Mouse (Mus musculus) MEL (cell line): ENCODE measurements around the gene Bud31. TPM values are rescaled to one million over a fixed set of nuclear protein-coding genes. Genes with fewer than 3 reads are reported as not detected.

Source experiments
- DNase-seq: peaks from one replicate; pipeline ENCODE4 v3.0.0; 2011; ENCODE audit warnings: low read depth, low spot score
- H3K27ac ChIP-seq: 2 replicates; pipeline ENCODE4 v1.5.1; 2012; ENCODE audit warnings: low read depth, mild to moderate bottlenecking, control low read depth, low read length, moderate library complexity; ENCODE audit not compliant: control insufficient read depth
- H3K27me3 ChIP-seq, 2 experiments: fragments of 150-350 bp in 1 of 2; sonication (generic) in 1 of 2; 2 replicates each; pipeline ENCODE4 v1.6.1; 2012; ENCODE audit warnings: low read length in 2 of 2, mild to moderate bottlenecking in 2 of 2, improper control_type of control experiment in 1 of 2, moderate library complexity in 1 of 2; ENCODE audit not compliant: insufficient read depth in 2 of 2, control insufficient read depth in 1 of 2
- H3K36me3 ChIP-seq, 2 experiments: 2 replicates each; pipeline ENCODE4 v1.6.1; 2012 to 2014; ENCODE audit warnings: low read length in 2 of 2, improper control_type of control experiment in 1 of 2, inconsistent platforms in 1 of 2, mild to moderate bottlenecking in 1 of 2; ENCODE audit not compliant: insufficient read depth in 2 of 2, control insufficient read depth in 1 of 2
- H3K4me1 ChIP-seq, 2 experiments: fragments of 150-350 bp in 1 of 2; sonication (generic) in 1 of 2; 2 replicates each; pipeline ENCODE4 v1.6.1; 2012; ENCODE audit warnings: low read length in 2 of 2, improper control_type of control experiment in 1 of 2, mild to moderate bottlenecking in 1 of 2; ENCODE audit not compliant: insufficient read depth in 2 of 2, control insufficient read depth in 1 of 2
- H3K4me3 ChIP-seq, 2 experiments: fragments of 150-350 bp in 1 of 2; sonication (generic) in 1 of 2; 2 replicates each; pipeline ENCODE4 v1.5.1; 2012; ENCODE audit warnings: low read depth in 2 of 2, low read length in 2 of 2, mild to moderate bottlenecking in 2 of 2, moderate library complexity in 2 of 2, control low read depth in 1 of 2, improper control_type of control experiment in 1 of 2; ENCODE audit not compliant: control insufficient read depth in 1 of 2, insufficient read depth in 1 of 2
- H3K79me2 ChIP-seq: 2 replicates; pipeline ENCODE4 v1.6.1; 2012; ENCODE audit warnings: mild to moderate bottlenecking, low read length, moderate library complexity; ENCODE audit not compliant: control insufficient read depth, poor library complexity, insufficient read depth
- H3K9ac ChIP-seq: 2 replicates; pipeline ENCODE4 v1.6.1; 2012; ENCODE audit warnings: low read depth, mild to moderate bottlenecking, control low read depth, low read length, moderate library complexity; ENCODE audit not compliant: control insufficient read depth, poor library complexity, severe bottlenecking
- H3K9me3 ChIP-seq: fragments of 150-350 bp; sonication (generic); replicated peaks from 2 replicates; pipeline ENCODE4 v1.6.1; 2012; ENCODE audit warnings: mild to moderate bottlenecking, low read length, improper control_type of control experiment, moderate library complexity; ENCODE audit not compliant: insufficient read depth
- BHLHE40 ChIP-seq: IDR thresholded peaks from 2 replicates; pipeline ENCODE4 v1.6.1; 2012; ENCODE audit warnings: low read depth, mild to moderate bottlenecking, inconsistent platforms, low read length, improper control_type of control experiment, borderline replicate concordance
- CHD2 ChIP-seq: IDR thresholded peaks from 2 replicates; pipeline ENCODE4 v1.6.1; 2011; ENCODE audit warnings: low read length, improper control_type of control experiment
- CTCF ChIP-seq, 3 experiments: IDR thresholded peaks in 2 of 3; conservative IDR thresholded peaks in 1 of 3; 2 replicates each; pipeline ENCODE4 v1.5.1; 2011 to 2012; ENCODE audit warnings: low read length in 3 of 3, low read depth in 2 of 3, mild to moderate bottlenecking in 2 of 3, improper control_type of control experiment in 1 of 3, inconsistent platforms in 1 of 3, mixed read lengths in 1 of 3, moderate library complexity in 1 of 3; ENCODE audit not compliant: control insufficient read depth in 1 of 3, insufficient read depth in 1 of 3, poor library complexity in 1 of 3, severe bottlenecking in 1 of 3
- E2F4 ChIP-seq: IDR thresholded peaks from 2 replicates; pipeline ENCODE4 v1.6.1; 2011; ENCODE audit warnings: low read depth, low read length, improper control_type of control experiment, borderline replicate concordance
- EP300 ChIP-seq, 2 experiments: IDR thresholded peaks; 2 replicates each; pipeline ENCODE4 v1.6.1; 2011; ENCODE audit warnings: improper control_type of control experiment in 2 of 2, low read length in 2 of 2, low read depth in 1 of 2, mild to moderate bottlenecking in 1 of 2
- ETS1 ChIP-seq: IDR thresholded peaks from 2 replicates; pipeline ENCODE4 v1.6.1; 2012; ENCODE audit warnings: low read depth, mild to moderate bottlenecking, inconsistent platforms, low read length, improper control_type of control experiment, moderate library complexity
- GABPA ChIP-seq: IDR thresholded peaks from 2 replicates; pipeline ENCODE4 v1.6.1; 2012; ENCODE audit warnings: low read depth, mild to moderate bottlenecking, inconsistent platforms, low read length, improper control_type of control experiment, moderate library complexity
- HCFC1 ChIP-seq: IDR thresholded peaks from 2 replicates; pipeline ENCODE4 v1.6.1; 2012; ENCODE audit warnings: low read depth, mild to moderate bottlenecking, inconsistent platforms, low read length, improper control_type of control experiment, moderate library complexity
- JUND ChIP-seq: IDR thresholded peaks from 2 replicates; pipeline ENCODE4 v1.6.1; 2011; ENCODE audit warnings: low read depth, mild to moderate bottlenecking, improper control_type of control experiment, low read length
- KAT2A ChIP-seq: conservative IDR thresholded peaks from 2 replicates; pipeline ENCODE4 v1.6.1; 2012; ENCODE audit warnings: low read depth, low read length, improper control_type of control experiment, inconsistent platforms
- MAFK ChIP-seq: IDR thresholded peaks from 2 replicates; pipeline ENCODE4 v1.6.1; 2011; ENCODE audit warnings: low read depth, mild to moderate bottlenecking, low read length, improper control_type of control experiment, borderline replicate concordance
- MAX ChIP-seq: IDR thresholded peaks from 2 replicates; pipeline ENCODE4 v1.6.1; 2011; ENCODE audit warnings: low read length, improper control_type of control experiment
- MAZ ChIP-seq: IDR thresholded peaks from 2 replicates; pipeline ENCODE4 v1.6.1; 2012; ENCODE audit warnings: low read depth, mild to moderate bottlenecking, inconsistent platforms, low read length, improper control_type of control experiment
- MEF2A ChIP-seq: IDR thresholded peaks from 2 replicates; pipeline ENCODE4 v1.6.1; 2014; ENCODE audit warnings: low read depth, mild to moderate bottlenecking, inconsistent platforms, low read length, improper control_type of control experiment; ENCODE audit not compliant: poor library complexity, insufficient replicate concordance, severe bottlenecking; ENCODE audit errors: extremely low read depth
- MXI1 ChIP-seq: IDR thresholded peaks from 2 replicates; pipeline ENCODE4 v1.6.1; 2011; ENCODE audit warnings: mild to moderate bottlenecking, low read depth, low read length, improper control_type of control experiment
- MYB ChIP-seq: IDR thresholded peaks from 2 replicates; pipeline ENCODE4 v1.6.1; 2011; ENCODE audit warnings: mild to moderate bottlenecking, low read depth, low read length, improper control_type of control experiment
- MYC ChIP-seq: IDR thresholded peaks from 2 replicates; pipeline ENCODE4 v1.6.1; 2011; ENCODE audit warnings: low read depth, mild to moderate bottlenecking, low read length, improper control_type of control experiment, moderate library complexity
- NELFE ChIP-seq: IDR thresholded peaks from 2 replicates; pipeline ENCODE4 v1.6.1; 2011; ENCODE audit warnings: low read depth, low read length, improper control_type of control experiment
- POLR2A ChIP-seq, 2 experiments: IDR thresholded peaks; 2 replicates each; pipeline ENCODE4 v1.6.1; 2011 to 2012; ENCODE audit warnings: low read length in 2 of 2, mild to moderate bottlenecking in 2 of 2, control low read depth in 1 of 2, improper control_type of control experiment in 1 of 2, low read depth in 1 of 2, moderate library complexity in 1 of 2; ENCODE audit not compliant: control insufficient read depth in 1 of 2, insufficient read depth in 1 of 2, poor library complexity in 1 of 2
- POLR2AphosphoS2 ChIP-seq: IDR thresholded peaks from 2 replicates; pipeline ENCODE4 v1.6.1; 2011; ENCODE audit warnings: low read length, improper control_type of control experiment
- RAD21 ChIP-seq: IDR thresholded peaks from 2 replicates; pipeline ENCODE4 v1.6.1; 2011; ENCODE audit warnings: mild to moderate bottlenecking, low read depth, low read length, improper control_type of control experiment
- RCOR1 ChIP-seq: IDR thresholded peaks from 2 replicates; pipeline ENCODE4 v1.6.1; 2012; ENCODE audit warnings: low read depth, mild to moderate bottlenecking, inconsistent platforms, low read length, improper control_type of control experiment
- SIN3A ChIP-seq: IDR thresholded peaks from 2 replicates; pipeline ENCODE4 v1.6.1; 2012; ENCODE audit warnings: low read length, improper control_type of control experiment, inconsistent platforms
- SMC3 ChIP-seq: IDR thresholded peaks from 2 replicates; pipeline ENCODE4 v1.6.1; 2011; ENCODE audit warnings: low read depth, low read length, improper control_type of control experiment
- TAL1 ChIP-seq: IDR thresholded peaks from 2 replicates; pipeline ENCODE4 v1.6.1; 2012; ENCODE audit warnings: mild to moderate bottlenecking, inconsistent platforms, low read length, moderate library complexity, mixed read lengths
- TCF12 ChIP-seq: IDR thresholded peaks from 2 replicates; pipeline ENCODE4 v1.6.1; 2014; ENCODE audit warnings: low read depth, mild to moderate bottlenecking, inconsistent platforms, low read length, improper control_type of control experiment, moderate library complexity
- UBTF ChIP-seq: IDR thresholded peaks from 2 replicates; pipeline ENCODE4 v1.6.1; 2012; ENCODE audit warnings: low read depth, mild to moderate bottlenecking, inconsistent platforms, low read length, improper control_type of control experiment, moderate library complexity, borderline replicate concordance; ENCODE audit not compliant: insufficient read depth
- USF1 ChIP-seq: IDR thresholded peaks from 2 replicates; pipeline ENCODE4 v1.6.1; 2014; ENCODE audit warnings: low read depth, mild to moderate bottlenecking, inconsistent platforms, low read length, improper control_type of control experiment, moderate library complexity
- ZMIZ1 ChIP-seq: IDR thresholded peaks from 2 replicates; pipeline ENCODE4 v1.6.1; 2012; ENCODE audit warnings: low read depth, mild to moderate bottlenecking, inconsistent platforms, low read length, improper control_type of control experiment, moderate library complexity
- ZNF384 ChIP-seq: IDR thresholded peaks from 2 replicates; pipeline ENCODE4 v1.6.1; 2012; ENCODE audit warnings: low read depth, mild to moderate bottlenecking, inconsistent platforms, low read length, improper control_type of control experiment
- polyA plus RNA-seq, 2 experiments: library from polyadenylated mRNA; stranded (reverse) in 1 of 2; unstranded in 1 of 2; fragments of >175 nt in 1 of 2; fragments of >200 nt in 1 of 2; gene quantifications; 2 replicates each; pipeline versions ENCODE4 v1.2.1 to v1.2.4; 2012; ENCODE audit warnings: low replicate concordance in 2 of 2, low read depth in 1 of 2; ENCODE audit not compliant: insufficient read length in 2 of 2, insufficient read depth in 1 of 2, missing spikeins in 1 of 2
- total RNA-seq: library from RNA; depleted of rRNA; stranded (reverse); fragments of 300-350 nt; gene quantifications from 2 replicates; pipeline ENCODE4 v1.2.3, GENCODE M21; 2012

Bud31 gene
- total and polyA plus RNA-seq, 3 experiments, result 193 to 207 TPM; not detected in 1

DNA sequence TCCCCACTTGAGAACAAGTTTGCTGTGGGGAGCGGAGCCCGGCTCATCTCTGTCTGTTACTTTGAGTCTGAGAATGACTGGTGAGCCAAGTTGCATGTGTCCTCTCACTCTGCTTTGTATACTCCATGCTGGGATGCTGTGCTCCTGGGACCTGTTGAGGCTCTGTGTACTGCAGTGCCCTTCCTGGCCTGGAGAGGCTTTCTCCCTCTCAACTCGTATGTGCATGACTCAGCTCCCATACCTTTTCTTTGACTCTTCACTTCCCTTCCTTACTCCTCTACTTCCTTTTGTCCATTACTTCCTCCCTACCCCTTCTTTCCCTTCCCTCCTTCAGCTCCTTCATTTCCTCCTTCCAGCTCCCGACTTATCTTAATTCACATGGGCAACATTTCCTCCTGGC is 44.0 kb upstream of the Bud31 start:
- peaks cover 13 to 30% of the 10 kb centered on the region in 2 experiments for H3K4me1 ChIP-seq
- H3K9me3 ChIP-seq, result no peaks in the 10 kb centered on the region
- peaks cover 1% of the 10 kb centered on the region; the same call in 1 of the 2 replicates for H3K79me2 ChIP-seq
- peak overlapping the region; percentile 6; the same call in 1 of the 2 replicates for H3K27ac ChIP-seq
- DNase-seq, result no peak
- no peaks in the 10 kb centered on the region for H3K27me3 ChIP-seq
- H3K9ac ChIP-seq, result no peak overlapping the region
- TF ChIP-seq USF1 (no peak), TAL1 (no peak), MEF2A (no peak), ZMIZ1 (no peak), HCFC1 (no peak), MAX (no peak), GABPA (no peak), TCF12 (no peak), MAFK (no peak), UBTF (no peak), KAT2A (no peak), MYB (no peak), RCOR1 (no peak), JUND (no peak), EP300 (IDR thresholded peaks at IDR 0.05; ENCODE audit: low read depth in 1 of 2, low read length in 2 of 2) (no peak)
- TF ChIP-seq, all 39 proteins: peak for 0
- Histone ChIP-seq H3K36me3 (peaks cover 33 to 44% of the 10 kb centered on the region in 2 experiments), H3K4me3 (no peak overlapping the region)

DNA sequence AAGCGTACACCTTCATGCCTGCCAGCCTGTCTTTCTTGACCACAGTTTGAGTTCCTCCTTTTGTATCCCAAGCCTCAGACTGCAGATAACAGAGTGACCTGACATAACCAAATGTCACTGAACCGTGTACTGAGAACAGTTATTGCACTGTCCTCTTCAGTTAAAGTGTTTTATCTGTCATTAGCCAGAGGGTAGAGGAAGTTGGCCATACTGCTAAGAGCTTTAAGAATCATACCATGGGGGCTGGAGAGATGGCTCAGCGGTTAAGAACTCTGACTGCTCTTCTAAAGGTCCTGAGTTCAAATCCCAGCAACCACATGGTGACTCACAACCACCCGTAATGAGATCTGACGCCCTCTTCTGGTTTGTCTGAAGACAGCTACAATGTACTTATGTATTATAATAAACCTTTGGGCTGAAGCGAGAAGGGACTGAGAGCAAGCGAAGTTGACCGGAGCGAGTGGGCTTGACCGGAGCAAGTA is 41.8 kb upstream of the Bud31 start:
- Histone ChIP-seq H3K27ac (peak overlapping the region; percentile 75), H3K4me3 (no peak overlapping the region), H3K9me3 (no peaks in the 10 kb centered on the region), H3K79me2 (no peaks in the 10 kb centered on the region), H3K4me1 (peaks cover 17 to 36% of the 10 kb centered on the region in 2 experiments), H3K27me3 (no peaks in the 10 kb centered on the region), H3K36me3 (peaks cover 23 to 52% of the 10 kb centered on the region in 2 experiments), H3K9ac (no peak overlapping the region)
- DNase-seq, result peak; percentile 96
- TF ChIP-seq ETS1, result peak; percentile 93
- TF ChIP-seq CHD2, result no peak
- TF ChIP-seq MXI1, result peak; percentile 63; the same call in 1 of the 2 replicates
- TF ChIP-seq MEF2A, result no peak
- peak; percentile 63 for TF ChIP-seq MYC
- peak; percentile 88 for TF ChIP-seq POLR2AphosphoS2
- no peak for TF ChIP-seq SMC3
- no peak for TF ChIP-seq NELFE
- 0 out of 2 replicates have a peak, but pooled peaks have one; percentile 17 for TF ChIP-seq MAZ
- no peak; the same call in 1 of the 2 replicates for TF ChIP-seq ZNF384
- peak; percentile 94 to 97 for TF ChIP-seq EP300 (IDR thresholded peaks at IDR 0.05; ENCODE audit: low read depth in 1 of 2, low read length in 2 of 2)
- TF ChIP-seq MAFK, result peak; percentile 76
- TF ChIP-seq POLR2A (IDR thresholded peaks at IDR 0.05; ENCODE audit: control insufficient read depth in 1 of 2, insufficient read depth in 1 of 2, low read depth in 1 of 2, low read length in 2 of 2, poor library complexity in 1 of 2), result peak in 1 of 2 experiments; percentile 64; a peak in 2 of 4 replicates
- peak in 1 of 3 experiments; percentile 36; a peak in 3 of 6 replicates for TF ChIP-seq CTCF (IDR thresholded peaks at IDR 0.05 in 2 of 3, conservative IDR thresholded peaks at IDR 0.05 in 1 of 3; ENCODE audit: control insufficient read depth in 1 of 3, insufficient read depth in 1 of 3, low read depth in 2 of 3, low read length in 3 of 3, poor library complexity in 1 of 3, severe bottlenecking in 1 of 3)
- TF ChIP-seq TCF12, result peak; percentile 89
- peak; percentile 79 for TF ChIP-seq SIN3A
- peak; percentile 86 for TF ChIP-seq RCOR1
- TF ChIP-seq E2F4, result no peak
- TF ChIP-seq JUND, result peak; percentile 67; the same call in 1 of the 2 replicates
- peak; percentile 86 for TF ChIP-seq TAL1
- no peak for TF ChIP-seq BHLHE40
- no peak; the same call in none of the 2 replicates for TF ChIP-seq MAX
- no peak for TF ChIP-seq RAD21
- no peak for TF ChIP-seq GABPA
